Mouse (Mus musculus) lung, embryonic 14.5 days (tissue): ENCODE measurements around the gene Cstf2. TPM values are rescaled to one million over a fixed set of nuclear protein-coding genes. Genes with fewer than 3 reads are reported as not detected.

Experiments
- ATAC-seq: fragments of 200-750 bp; cut with Nextera tagmentation; 2 replicates; pipeline ENCODE4 v1.8.0; 2017; ENCODE audit warnings: mild to moderate bottlenecking, moderate TSS enrichment, moderate library complexity; ENCODE audit not compliant: insufficient read depth
- DNase-seq: peaks from one replicate; pipeline ENCODE4 v3.0.0-alpha.2; 2015
- H3K27ac ChIP-seq: fragments of 300-500 bp; sonication (generic); 2 replicates; pipeline ENCODE4 v1.5.1; 2014; ENCODE audit warnings: low read depth, mild to moderate bottlenecking, moderate library complexity
- H3K27me3 ChIP-seq: fragments of 300-500 bp; sonication (generic); 2 replicates; pipeline ENCODE4 v1.6.1; 2014; ENCODE audit warnings: low read length, control low read depth; ENCODE audit not compliant: insufficient read depth
- H3K36me3 ChIP-seq: fragments of 300-500 bp; sonication (generic); 2 replicates; pipeline ENCODE4 v1.6.1; 2014; ENCODE audit warnings: control low read depth; ENCODE audit not compliant: insufficient read depth
- H3K4me1 ChIP-seq: fragments of 300-500 bp; sonication (generic); 2 replicates; pipeline ENCODE4 v1.6.1; 2014; ENCODE audit warnings: antibody characterized with exemption, control low read depth; ENCODE audit not compliant: insufficient read depth
- H3K4me2 ChIP-seq: fragments of 300-500 bp; sonication (generic); 2 replicates; pipeline ENCODE4 v1.6.1; 2014; ENCODE audit warnings: mild to moderate bottlenecking
- H3K4me3 ChIP-seq: fragments of 300-500 bp; sonication (generic); 2 replicates; pipeline ENCODE4 v1.5.1; 2014; ENCODE audit warnings: low read depth, low read length
- H3K9ac ChIP-seq: fragments of 300-500 bp; sonication (generic); 2 replicates; pipeline ENCODE4 v1.6.1; 2014
- H3K9me3 ChIP-seq: fragments of 300-500 bp; sonication (generic); 2 replicates; pipeline ENCODE4 v1.6.1; 2016; ENCODE audit warnings: low read depth, low read length, control low read depth
- CTCF ChIP-seq: IDR thresholded peaks from 2 replicates; pipeline ENCODE4 v1.5.1; 2016; ENCODE audit warnings: antibody characterized with exemption, low read depth
- WGBS: fragments of 180-500 bp; shearing (Covaris S2); extraction: QIAGEN DNeasy Blood & Tissue Kit; methylation state at CpG from one replicate; pipeline ENCODE4 v1.1.7; 2014; 5-methylcytosine and 5-hydroxymethylcytosine counted together
- microRNA-seq: library from miRNA; unstranded; fragments of <30 nt; microRNA quantifications from one replicate; pipeline ENCODE4, GENCODE M21; 2016; ENCODE audit warnings: borderline number of aligned reads
- polyA plus RNA-seq: library from polyadenylated mRNA; unstranded; fragments of >200 nt; fragmentation: Nextera tagmentation; extraction: Ambion mirVana; gene quantifications from 2 replicates; pipeline ENCODE4 v1.2.1, GENCODE M21; 2014

Cstf2 gene
- polyA plus RNA-seq, 1 experiment from 2014 or later: 65.0 TPM

DNA sequence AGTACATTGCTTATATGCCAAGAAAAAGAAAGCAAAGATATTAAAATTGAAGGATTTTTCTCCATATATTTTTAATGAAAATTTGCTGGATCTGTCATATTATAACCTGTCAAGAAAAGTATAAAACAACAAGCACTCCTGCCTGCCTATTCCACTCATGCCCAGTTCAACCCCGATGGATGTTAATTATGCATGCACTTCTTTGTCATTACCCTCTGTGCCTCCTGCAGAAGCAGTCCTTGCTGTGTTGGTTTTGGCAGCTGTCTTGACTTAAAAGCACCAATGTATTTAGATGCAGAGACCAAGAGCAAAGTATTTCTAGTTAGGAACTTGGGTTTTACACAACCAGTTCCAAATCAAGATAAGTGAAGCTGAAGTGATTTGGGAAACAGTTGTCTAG, 26.5 kb downstream of the Cstf2 start:
- Histone ChIP-seq H3K27me3 (no peaks in the 10 kb centered on the region), H3K9ac (no peak overlapping the region), H3K27ac (no peak overlapping the region), H3K36me3 (peaks cover 25% of the 10 kb centered on the region; the same call in 1 of the 2 replicates), H3K4me2 (no peak overlapping the region), H3K4me1 (no peaks in the 10 kb centered on the region), H3K4me3 (no peak overlapping the region), H3K9me3 (no peaks in the 10 kb centered on the region)
- ATAC-seq: no peak
- DNase-seq: no peak
- 82% methylated on average over 1 of the region's 1 CpGs for WGBS
- TF ChIP-seq CTCF: no peak

GRCm38 (mm10) chrX:134102641-134103040, 43.7 kb downstream of the Cstf2 start:
- no peak for ATAC-seq
- WGBS: 54% methylated on average over 2 of the region's 2 CpGs
- no peak for TF ChIP-seq CTCF
- no peak overlapping the region for H3K4me2 ChIP-seq
- H3K4me3 ChIP-seq: no peak overlapping the region
- no peaks in the 10 kb centered on the region for H3K9me3 ChIP-seq
- H3K27ac ChIP-seq: no peak overlapping the region
- H3K4me1 ChIP-seq: no peaks in the 10 kb centered on the region
- H3K27me3 ChIP-seq: no peaks in the 10 kb centered on the region
- H3K36me3 ChIP-seq: no peaks in the 10 kb centered on the region
- no peak for DNase-seq
- H3K9ac ChIP-seq: no peak overlapping the region

- WGBS: 59% methylated on average over 3 of the region's 3 CpGs
- Histone ChIP-seq H3K4me1 (no peaks in the 10 kb centered on the region), H3K9me3 (no peaks in the 10 kb centered on the region), H3K4me3 (no peak overlapping the region), H3K27ac (no peak overlapping the region), H3K36me3 (no peaks in the 10 kb centered on the region), H3K9ac (no peak overlapping the region), H3K27me3 (no peaks in the 10 kb centered on the region), H3K4me2 (no peak overlapping the region)
- DNase-seq: no peak
- no peak for TF ChIP-seq CTCF
- no peak for ATAC-seq
Measured at GRCm38 (mm10) chrX:134111767-134112166, 52.8 kb downstream of the Cstf2 start.

- 57% methylated on average over 3 of the region's 3 CpGs for WGBS
- DNase-seq: no peak
- no peak for ATAC-seq
Measured at GRCm38 (mm10) chrX:134116417-134116816, 57.4 kb downstream of the Cstf2 start.

GRCm38 (mm10) chrX:134128549-134128948, 69.6 kb downstream of the Cstf2 start:
- no peak overlapping the region for H3K9ac ChIP-seq
- no peak for DNase-seq
- no peaks in the 10 kb centered on the region for H3K4me1 ChIP-seq
- no peak overlapping the region for H3K4me3 ChIP-seq
- TF ChIP-seq CTCF: no peak
- no peak overlapping the region for H3K4me2 ChIP-seq
- no peak for ATAC-seq
- no peak overlapping the region for H3K27ac ChIP-seq
- no peaks in the 10 kb centered on the region for H3K9me3 ChIP-seq
- no peaks in the 10 kb centered on the region for H3K36me3 ChIP-seq
- 66% methylated on average over 3 of the region's 3 CpGs for WGBS
- no peaks in the 10 kb centered on the region for H3K27me3 ChIP-seq

More at GRCm38 (mm10) chrX:134116417-134116816, 57.4 kb downstream of the Cstf2 start:
- H3K4me1 ChIP-seq: no peaks in the 10 kb centered on the region
- no peaks in the 10 kb centered on the region for H3K9me3 ChIP-seq
- no peaks in the 10 kb centered on the region for H3K27me3 ChIP-seq
- no peak for TF ChIP-seq CTCF
- H3K4me2 ChIP-seq: no peak overlapping the region
- no peak overlapping the region for H3K9ac ChIP-seq
- H3K4me3 ChIP-seq: no peak overlapping the region
- no peaks in the 10 kb centered on the region for H3K36me3 ChIP-seq
- H3K27ac ChIP-seq: no peak overlapping the region

- Histone ChIP-seq H3K27me3 (no peaks in the 10 kb centered on the region), H3K4me3 (no peak overlapping the region), H3K9ac (no peak overlapping the region), H3K4me2 (no peak overlapping the region), H3K9me3 (no peaks in the 10 kb centered on the region), H3K36me3 (no peaks in the 10 kb centered on the region), H3K27ac (no peak overlapping the region), H3K4me1 (no peaks in the 10 kb centered on the region)
- peak; percentile 63 for TF ChIP-seq CTCF
- 23% methylated on average over 5 of the region's 5 CpGs for WGBS
- DNase-seq: peak; percentile 65
- ATAC-seq: no peak
Measured at GRCm38 (mm10) chrX:134132295-134132694, 73.3 kb downstream of the Cstf2 start.

- H3K9ac ChIP-seq: no peak overlapping the region
- peak; percentile 31 for TF ChIP-seq CTCF
- 44% methylated on average over 3 of the region's 3 CpGs for WGBS
- H3K4me3 ChIP-seq: no peak overlapping the region
- ATAC-seq (no peak), DNase-seq (no peak)
- H3K9me3 ChIP-seq: no peaks in the 10 kb centered on the region
- no peaks in the 10 kb centered on the region for H3K4me1 ChIP-seq
- no peaks in the 10 kb centered on the region for H3K27me3 ChIP-seq
- H3K36me3 ChIP-seq: no peaks in the 10 kb centered on the region
- H3K27ac ChIP-seq: no peak overlapping the region
- no peak overlapping the region for H3K4me2 ChIP-seq
Measured at GRCm38 (mm10) chrX:134133821-134134220, 74.8 kb downstream of the Cstf2 start.

Small RNA genes within 50 kb of the gene (microRNA-seq; reads per million reads assigned to microRNA genes)
- 3.1 reads per million, percentile 8 among the genes with 10 or more reads in this experiment for gene Mir3112

Other genes with a start within 250 kb of the Cstf2 start
- gene Tnmd, start 208.2 kb upstream of the Cstf2 start, polyA plus RNA-seq: 2.3 and 2.6 TPM in 2 replicates
- 186 and 189 TPM in 2 replicates for gene Tspan6, start 160.8 kb upstream of the Cstf2 start, polyA plus RNA-seq
- 5.4 and 6.1 TPM in 2 replicates for gene Srpx2, start 150.8 kb upstream of the Cstf2 start, polyA plus RNA-seq
- 5.1 and 6.7 TPM in 2 replicates for gene Sytl4, start 77.4 kb upstream of the Cstf2 start, polyA plus RNA-seq
- 0.32 TPM in 2 replicates for gene Xkrx, start 102.9 kb downstream of the Cstf2 start, polyA plus RNA-seq
- gene Arl13a, start 128.3 kb downstream of the Cstf2 start, polyA plus RNA-seq: not detected in 2 replicates
- 2.8 and 3.1 TPM in 2 replicates for gene Nox1, start 162.8 kb downstream of the Cstf2 start, polyA plus RNA-seq
- 16.7 and 18.0 TPM in 2 replicates for gene Trmt2b, start 217.8 kb downstream of the Cstf2 start, polyA plus RNA-seq
- gene Tmem35a, start 236.0 kb downstream of the Cstf2 start, polyA plus RNA-seq: 3.7 and 4.0 TPM in 2 replicates
- 45.5 and 46.1 TPM in 2 replicates for gene Cenpi, start 248.9 kb downstream of the Cstf2 start, polyA plus RNA-seq